Mouse (Mus musculus) C2C12 (cell line): ENCODE data around the gene Gps1.

Source experiments
- CTCF ChIP-seq: IDR thresholded peaks from one replicate; pipeline ENCODE4 v1.5.1; 2011; ENCODE audit not compliant: control insufficient read depth, insufficient read depth, insufficient read length
- FOSL1 ChIP-seq: IDR thresholded peaks from one replicate; pipeline ENCODE4 v1.8.0; 2011; ENCODE audit warnings: mild to moderate bottlenecking, low read length; ENCODE audit not compliant: poor library complexity, insufficient read depth, severe bottlenecking
- MAX ChIP-seq: IDR thresholded peaks from one replicate; pipeline ENCODE4 v1.6.1; 2011; ENCODE audit warnings: mild to moderate bottlenecking, control low read depth
- MYOD1 ChIP-seq: IDR thresholded peaks from one replicate; pipeline ENCODE4 v1.6.1; 2011; ENCODE audit warnings: low read depth; ENCODE audit not compliant: control insufficient read depth, insufficient read length
- MYOG ChIP-seq: IDR thresholded peaks from one replicate; pipeline ENCODE4 v1.6.1; 2011; ENCODE audit not compliant: control insufficient read depth, insufficient read length; ENCODE audit errors: extremely low read depth

- no peak for TF ChIP-seq CTCF
- no peak for TF ChIP-seq FOSL1
- TF ChIP-seq MYOD1, result no peak
- no peak for TF ChIP-seq MAX
- TF ChIP-seq MYOG, result no peak
These were observed 6.9 kb upstream of the Gps1 start for GRCm38 (mm10) chr11:120777123-120777522.
